14 mouse cellular contexts compared by ENCODE assay signal in genomic region chr14:114547910-114548680, GRCm38 (mm10).
DNase-seq lines count a peak whose midpoint lies in the region; ATAC-seq and TF ChIP-seq lines count a peak whose summit lies in the region.
"Had no signal": no experiment of that assay in that cellular context is flagged by ENCODE, and none has a peak within 500 bp of the region (broad histone marks: within the 10 kb centered on the region; RNA-seq: fewer than 3 reads in every experiment).

No protein-coding gene starts in this region.

- H3K4me2 ChIP-seq in liver, postnatal 0 days (ENCODE audit: low read depth, low read length) = no peak overlapping the region
- H3K4me2 ChIP-seq: heart, embryonic 13.5 days; limb, embryonic 12.5 days; neural tube, embryonic 15.5 days had no signal

- H3K36me3 ChIP-seq in liver, postnatal 0 days (replicated peaks; ENCODE audit: insufficient read depth, low read length) = no peaks in the 10 kb centered on the region
- H3K36me3 ChIP-seq: heart, embryonic 13.5 days; limb, embryonic 12.5 days; neural tube, embryonic 15.5 days had no signal

- H3K9me3 ChIP-seq in liver, postnatal 0 days (ENCODE audit: low read length) = no peaks in the 10 kb centered on the region
- H3K9me3 ChIP-seq: heart, embryonic 13.5 days; limb, embryonic 12.5 days; neural tube, embryonic 15.5 days had no signal

- no peak overlapping the region for H3K9ac ChIP-seq in liver, postnatal 0 days (replicated peaks)
- H3K9ac ChIP-seq: heart, embryonic 13.5 days; limb, embryonic 12.5 days; neural tube, embryonic 15.5 days had no signal

- ATAC-seq in liver, postnatal 0 days = no peak
- ATAC-seq: intestine, embryonic 16.5 days had no signal

- H3K27me3 ChIP-seq in liver, postnatal 0 days (ENCODE audit: insufficient read depth, low read length) = no peaks in the 10 kb centered on the region
- H3K27me3 ChIP-seq: heart, embryonic 13.5 days; limb, embryonic 12.5 days; neural tube, embryonic 15.5 days had no signal

- intact Hi-C loops in left cerebral cortex, postnatal 4 days (cut with DNase I) = no loop called here
- intact Hi-C loops in left cerebral cortex, adult 2 months (cut with DNase I) = loop anchor here (10.0 kb wide), 1 partner anchor 413 kb away; no protein-coding TSS in a partner anchor

- peak overlapping the region; percentile 68 for H3K27ac ChIP-seq in left cerebral cortex, adult 2 months
- no peak overlapping the region for H3K27ac ChIP-seq in liver, postnatal 0 days (ENCODE audit: low read depth)
- H3K27ac ChIP-seq: heart, embryonic 13.5 days; limb, embryonic 12.5 days; neural tube, embryonic 15.5 days had no signal

- 75% methylated on average over 4 of the region's 4 CpGs for WGBS in liver, postnatal 0 days (ENCODE audit: insufficient replicate concordance)

- H3K4me1 ChIP-seq in liver, postnatal 0 days (ENCODE audit: insufficient read depth) = no peaks in the 10 kb centered on the region
- H3K4me1 ChIP-seq: heart, embryonic 13.5 days; limb, embryonic 12.5 days; neural tube, embryonic 15.5 days had no signal

- peak; percentile 9 for DNase-seq in adrenal gland, postnatal 14 days
- no peak for DNase-seq in adrenal gland, adult 8-10 months
- peak; percentile 48 for DNase-seq in left cerebral cortex, adult 11 months (ENCODE audit: low spot score)
- DNase-seq in left cerebral cortex, postnatal 4 days = no peak
- DNase-seq in left cerebral cortex, adult 2 months (ENCODE audit: extremely low spot score in 1 of 2, low spot score in 2 of 2) = peak in 1 of 2 experiments; percentile 35
- no peak for DNase-seq in liver, postnatal 0 days
- no peak for DNase-seq in thymus, postnatal 25 days
- DNase-seq in B cell, adult 2 months = no peak
- DNase-seq: gastrocnemius, postnatal 10 days; kidney, postnatal 14 days had no signal

- TF ChIP-seq EP300 in liver, postnatal 0 days (IDR thresholded peaks at IDR 0.05; ENCODE audit: low read depth) = no peak

- no peak for TF ChIP-seq CTCF in left cerebral cortex, adult 2 months (IDR thresholded peaks at IDR 0.05)
- TF ChIP-seq CTCF in liver, postnatal 0 days (IDR thresholded peaks at IDR 0.05; ENCODE audit: low read depth) = no peak

- H3K4me3 ChIP-seq in left cerebral cortex, adult 2 months = no peak overlapping the region
- no peak overlapping the region for H3K4me3 ChIP-seq in liver, postnatal 0 days (ENCODE audit: low read depth, low read length)
- H3K4me3 ChIP-seq: heart, embryonic 13.5 days; limb, embryonic 12.5 days; neural tube, embryonic 15.5 days had no signal

Comparison
In these comparisons a context has a peak if more than half of its experiments do, and no peak if none do; other contexts are left out.
1. DNase-seq: peak in adrenal gland, postnatal 14 days (single experiment) and left cerebral cortex, adult 11 months (single experiment); none in adrenal gland, adult 8-10 months (single experiment), left cerebral cortex, postnatal 4 days (single experiment), liver, postnatal 0 days (single experiment), thymus, postnatal 25 days (single experiment) and B cell, adult 2 months (0 of 2).